Mouse (Mus musculus) lung, adult 2 months (tissue): ENCODE data around the gene Gm10639.
"Not testable (repeated sequence)": the region's sequence is repeated elsewhere in the genome, so short reads cannot be mapped to it uniquely, and the experiment has no call there.

Experiments used
- CTCF ChIP-seq: fragments of 200-500 bp; IDR thresholded peaks from 2 replicates; pipeline ENCODE4 v1.5.1; 2011; ENCODE audit warnings: mild to moderate bottlenecking, low read length, control low read depth; ENCODE audit not compliant: insufficient read depth
- POLR2A ChIP-seq: fragments of 200-500 bp; IDR thresholded peaks from 2 replicates; pipeline ENCODE4 v1.6.1; 2011; ENCODE audit warnings: low read depth, mild to moderate bottlenecking, control low read depth, low read length, borderline replicate concordance; ENCODE audit errors: extremely low read depth

DNA sequence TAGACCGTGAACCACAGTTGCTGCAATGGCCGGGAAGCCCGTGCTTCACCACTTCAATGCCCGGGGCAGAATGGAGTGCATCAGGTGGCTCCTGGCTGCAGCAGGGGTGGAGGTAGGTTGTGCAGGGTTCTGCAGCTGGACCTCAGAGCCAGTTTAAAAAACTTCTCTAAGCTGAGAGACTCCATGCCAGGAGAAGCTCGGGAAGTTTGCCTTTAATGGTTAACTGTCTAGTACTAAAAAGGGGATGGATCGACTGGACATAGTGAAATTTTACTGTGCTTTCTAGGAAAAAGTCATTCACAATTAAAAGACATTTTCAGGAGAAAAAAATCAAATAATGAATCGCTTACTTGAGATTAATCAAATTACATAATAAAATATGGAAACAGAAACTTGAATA lies 5.1 kb downstream of the Gm10639 start:
- not testable (repeated sequence) for TF ChIP-seq POLR2A, CTCF
